Mouse (Mus musculus): ENCODE data around the gene Gse1. TPM values are rescaled to one million over a fixed set of nuclear protein-coding genes. Genes with fewer than 3 reads are reported as not detected.

Gene Gse1
- polyA plus RNA-seq, 1 experiment from 2014 or later: 28.8 TPM

Small RNA genes lying within 50 kb of the gene (microRNA-seq; reads per million reads assigned to microRNA genes)
- gene Gm22715 (not detected), gene Mir7687 (0.93 reads per million)

Other genes with a start within 250 kb of the Gse1 start
- 3.7 and 5.7 TPM in 2 replicates for gene Crispld2, start 236.0 kb upstream of the Gse1 start, polyA plus RNA-seq (2016; fragmentation: Nextera tagmentation; extraction: Ambion mirVana)
- gene Zdhhc7, start 127.0 kb upstream of the Gse1 start, polyA plus RNA-seq (2016; fragmentation: Nextera tagmentation; extraction: Ambion mirVana): 32.1 and 35.4 TPM in 2 replicates
- 16.6 and 20.8 TPM in 2 replicates for gene 6430548M08Rik, start 114.3 kb upstream of the Gse1 start, polyA plus RNA-seq (2016; fragmentation: Nextera tagmentation; extraction: Ambion mirVana)
- gene Fam92b, start 51.0 kb upstream of the Gse1 start, polyA plus RNA-seq (2016; fragmentation: Nextera tagmentation; extraction: Ambion mirVana): 1.3 and 2.3 TPM in 2 replicates

Data from midbrain, embryonic 12.5 days (tissue).